Mouse (Mus musculus) hindbrain, embryonic 14.5 days (tissue): ENCODE measurements around the gene Slc4a2. TPM values are rescaled to one million over a fixed set of nuclear protein-coding genes. Genes with fewer than 3 reads are reported as not detected.

Source experiments
- ATAC-seq: fragments of 200-750 bp; cut with Nextera tagmentation; 2 replicates; pipeline ENCODE4 v1.8.0; 2017; ENCODE audit warnings: moderate number of reproducible peaks, mild to moderate bottlenecking, moderate TSS enrichment, moderate library complexity; ENCODE audit not compliant: low FRiP score
- DNase-seq: peaks from one replicate; pipeline ENCODE4 v3.0.0-alpha.2; 2015; ENCODE audit warnings: low spot score
- H3K27ac ChIP-seq: fragments of 300-500 bp; sonication (generic); 2 replicates; pipeline ENCODE4 v1.5.1; 2014; ENCODE audit warnings: mild to moderate bottlenecking, moderate library complexity
- H3K27me3 ChIP-seq: fragments of 300-500 bp; sonication (generic); 2 replicates; pipeline ENCODE4 v1.6.1; 2014; ENCODE audit warnings: mild to moderate bottlenecking, low read length, mixed read lengths; ENCODE audit not compliant: control insufficient read depth, insufficient read depth
- H3K36me3 ChIP-seq: fragments of 300-500 bp; sonication (generic); replicated peaks from 2 replicates; pipeline ENCODE4 v1.6.1; 2014; ENCODE audit not compliant: control insufficient read depth, insufficient read depth
- H3K4me1 ChIP-seq: fragments of 300-500 bp; sonication (generic); replicated peaks from 2 replicates; pipeline ENCODE4 v1.6.1; 2014; ENCODE audit warnings: antibody characterized with exemption, low read length, mixed read lengths; ENCODE audit not compliant: control insufficient read depth, insufficient read depth
- H3K4me2 ChIP-seq: fragments of 300-500 bp; sonication (generic); replicated peaks from 2 replicates; pipeline ENCODE4 v1.6.1; 2014; ENCODE audit warnings: mild to moderate bottlenecking, moderate library complexity
- H3K4me3 ChIP-seq: fragments of 300-500 bp; sonication (generic); replicated peaks from 2 replicates; pipeline ENCODE4 v1.5.1; 2014; ENCODE audit warnings: mild to moderate bottlenecking, low read length
- H3K9ac ChIP-seq: fragments of 300-500 bp; sonication (generic); 2 replicates; pipeline ENCODE4 v1.6.1; 2014
- H3K9me3 ChIP-seq: fragments of 300-500 bp; sonication (generic); 2 replicates; pipeline ENCODE4 v1.6.1; 2016; ENCODE audit warnings: low read length; ENCODE audit not compliant: control insufficient read depth
- WGBS: fragments of 180-500 bp; shearing (Covaris S2); extraction: QIAGEN DNeasy Blood & Tissue Kit; methylation state at CpG from one replicate; pipeline ENCODE4 v1.1.7; 2014; 5-methylcytosine and 5-hydroxymethylcytosine counted together
- polyA plus RNA-seq: library from polyadenylated mRNA; unstranded; fragments of >200 nt; fragmentation: Nextera tagmentation; extraction: Ambion mirVana; gene quantifications from 2 replicates; pipeline ENCODE4 v1.2.1, GENCODE M21; 2014

Slc4a2 gene
- polyA plus RNA-seq, 1 experiment from 2014 or later: 23.6 TPM

DNA sequence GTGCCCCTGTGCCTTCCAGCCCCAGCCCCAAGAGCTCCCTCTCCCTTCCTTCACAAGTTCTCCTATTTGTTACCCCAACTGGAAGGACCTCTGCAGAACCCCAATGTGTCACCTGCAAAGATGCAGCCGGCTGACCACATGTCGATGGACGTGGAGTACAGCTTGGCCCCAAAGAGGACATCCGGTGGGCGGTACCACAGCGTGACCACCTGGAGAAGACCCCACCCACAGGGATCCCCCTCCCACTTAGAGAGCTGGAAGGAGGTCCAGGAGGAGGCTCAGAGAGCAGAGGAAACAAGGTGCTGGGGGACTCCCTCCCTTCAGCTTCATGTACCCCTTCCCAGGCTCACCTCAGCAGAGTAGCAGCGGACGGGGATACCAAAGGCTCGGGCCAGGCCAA, 3.3 kb upstream of the Slc4a2 start:
- 89% methylated on average over 8 of the region's 9 CpGs for WGBS
- Histone ChIP-seq H3K36me3 (peaks cover 28% of the 10 kb centered on the region), H3K9ac (no peak overlapping the region), H3K4me1 (peaks cover 31% of the 10 kb centered on the region), H3K4me2 (no peak overlapping the region), H3K27me3 (no peaks in the 10 kb centered on the region), H3K27ac (no peak overlapping the region), H3K9me3 (no peaks in the 10 kb centered on the region), H3K4me3 (no peak overlapping the region)
- DNase-seq: no peak
- ATAC-seq: no peak

GRCm38 (mm10) chr5:24424004-24424781, 556 bp downstream of the Slc4a2 start:
- ATAC-seq: no peak

DNA sequence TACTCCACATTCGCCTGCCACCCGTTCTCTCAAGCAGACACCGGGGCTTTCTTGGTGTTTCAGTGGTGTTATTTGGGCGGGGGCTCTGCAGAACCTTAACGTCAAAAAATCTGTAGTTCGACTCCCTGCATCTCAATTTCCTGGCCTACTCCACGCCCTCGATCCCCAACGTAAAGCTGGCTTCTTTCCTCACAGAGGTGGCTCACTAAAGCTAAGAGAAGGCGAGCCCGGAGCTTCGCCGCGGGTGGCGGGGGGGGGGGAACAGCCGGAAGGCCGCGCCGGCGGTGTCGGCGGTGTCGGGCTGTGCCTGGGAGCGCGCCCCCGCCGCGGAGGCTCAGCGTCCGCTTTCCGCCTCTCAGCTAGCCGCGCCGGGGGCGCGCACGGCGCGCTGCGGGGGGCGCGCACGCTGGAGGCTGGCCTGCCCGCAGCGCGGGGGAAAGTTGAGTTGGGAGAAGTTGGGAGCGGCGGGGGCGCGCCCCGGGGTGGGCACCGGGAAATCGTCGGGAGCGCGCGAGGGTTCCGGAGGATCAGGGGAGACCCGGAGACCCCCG, 1.3 kb downstream of the Slc4a2 start:
- Histone ChIP-seq H3K4me1 (peaks cover 44% of the 10 kb centered on the region), H3K36me3 (peaks cover 11% of the 10 kb centered on the region), H3K9ac (peak overlapping the region; percentile 70), H3K27me3 (no peaks in the 10 kb centered on the region; the same call in 1 of the 2 replicates), H3K27ac (peak overlapping the region; percentile 87), H3K4me3 (peak overlapping the region; percentile 49), H3K4me2 (peak overlapping the region; percentile 77), H3K9me3 (no peaks in the 10 kb centered on the region)
- under 1% methylated on average over 58 of the region's 60 CpGs for WGBS
- no peak for ATAC-seq
- peak; percentile 84 for DNase-seq

More at GRCm38 (mm10) chr5:24424004-24424781, 556 bp downstream of the Slc4a2 start:
- peak overlapping the region; percentile 70 for H3K9ac ChIP-seq
- peaks cover 17% of the 10 kb centered on the region for H3K36me3 ChIP-seq
- peaks cover 44% of the 10 kb centered on the region for H3K4me1 ChIP-seq
- H3K9me3 ChIP-seq: no peaks in the 10 kb centered on the region
- no peaks in the 10 kb centered on the region; the same call in 1 of the 2 replicates for H3K27me3 ChIP-seq
- DNase-seq: no peak
- peak overlapping the region; percentile 87 for H3K27ac ChIP-seq
- peak overlapping the region; percentile 49 for H3K4me3 ChIP-seq
- peak overlapping the region; percentile 77 for H3K4me2 ChIP-seq
- 16% methylated on average over 21 of the region's 21 CpGs for WGBS

- peaks cover 9% of the 10 kb centered on the region; the same call in 1 of the 2 replicates for H3K36me3 ChIP-seq
- H3K27me3 ChIP-seq: no peaks in the 10 kb centered on the region; the same call in 1 of the 2 replicates
- DNase-seq (no peak), ATAC-seq (no peak)
- H3K9me3 ChIP-seq: no peaks in the 10 kb centered on the region
- H3K27ac ChIP-seq: peak overlapping the region; percentile 3; the same call in 1 of the 2 replicates
- H3K4me1 ChIP-seq: peaks cover 44% of the 10 kb centered on the region
- peak overlapping the region; percentile 49 for H3K4me3 ChIP-seq
- H3K4me2 ChIP-seq: peak overlapping the region; percentile 77
- 0% methylated on average over 28 of the region's 30 CpGs for WGBS
- peak overlapping the region; percentile 70 for H3K9ac ChIP-seq
Measured at GRCm38 (mm10) chr5:24425421-24426036, 1.9 kb downstream of the Slc4a2 start.

GRCm38 (mm10) chr5:24426037-24426432, 2.4 kb downstream of the Slc4a2 start:
- no peak for DNase-seq
- no peaks in the 10 kb centered on the region; the same call in 1 of the 2 replicates for H3K27me3 ChIP-seq
- H3K9ac ChIP-seq: peak overlapping the region; percentile 70
- no peak for ATAC-seq
- peaks cover 10% of the 10 kb centered on the region for H3K36me3 ChIP-seq
- peaks cover 44% of the 10 kb centered on the region for H3K4me1 ChIP-seq
- H3K9me3 ChIP-seq: no peaks in the 10 kb centered on the region
- peak overlapping the region; percentile 49 for H3K4me3 ChIP-seq
- WGBS: under 1% methylated on average over 10 of the region's 10 CpGs
- H3K4me2 ChIP-seq: peak overlapping the region; percentile 77
- H3K27ac ChIP-seq: peak overlapping the region; percentile 3; the same call in 1 of the 2 replicates

GRCm38 (mm10) chr5:24426556-24427284, 3.1 kb downstream of the Slc4a2 start:
- H3K4me1 ChIP-seq: peaks cover 44% of the 10 kb centered on the region

DNA sequence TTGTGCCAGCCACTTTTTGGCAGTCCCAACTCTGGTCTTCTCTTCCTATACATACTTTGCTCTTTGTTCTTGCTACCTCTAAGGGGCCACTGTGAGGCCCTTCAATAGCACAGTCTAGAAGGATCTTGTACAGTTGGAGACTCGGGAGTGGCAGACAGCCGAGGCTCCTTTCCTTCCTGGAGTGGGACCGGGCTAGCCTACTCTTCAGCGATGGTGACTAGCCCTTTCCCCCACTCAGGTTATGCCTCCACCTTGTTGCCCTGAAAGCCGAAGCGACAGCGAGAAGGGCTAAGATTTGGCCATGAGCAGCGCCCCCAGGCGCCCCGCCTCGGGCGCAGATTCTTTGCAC, 3.6 kb downstream of the Slc4a2 start:
- Histone ChIP-seq H3K4me2 (peak overlapping the region; percentile 77; the same call in 1 of the 2 replicates), H3K36me3 (peaks cover 22% of the 10 kb centered on the region), H3K9me3 (no peaks in the 10 kb centered on the region), H3K4me3 (no peak overlapping the region), H3K27ac (no peak overlapping the region), H3K4me1 (peaks cover 39% of the 10 kb centered on the region), H3K9ac (no peak overlapping the region), H3K27me3 (no peaks in the 10 kb centered on the region; the same call in 1 of the 2 replicates)
- DNase-seq (no peak), ATAC-seq (no peak)
- WGBS: 14% methylated on average over 12 of the region's 12 CpGs

More at GRCm38 (mm10) chr5:24426556-24427284, 3.1 kb downstream of the Slc4a2 start:
- no peaks in the 10 kb centered on the region for H3K9me3 ChIP-seq
- WGBS: 16% methylated on average over 9 of the region's 9 CpGs
- DNase-seq (no peak), ATAC-seq (no peak)
- peak overlapping the region; percentile 77 for H3K4me2 ChIP-seq
- peak overlapping the region; percentile 49; the same call in 1 of the 2 replicates for H3K4me3 ChIP-seq
- no peak overlapping the region for H3K27ac ChIP-seq
- H3K27me3 ChIP-seq: no peaks in the 10 kb centered on the region; the same call in 1 of the 2 replicates
- peaks cover 17% of the 10 kb centered on the region for H3K36me3 ChIP-seq
- H3K9ac ChIP-seq: 0 out of 2 replicates have a peak overlapping the region, but pooled peaks have one; percentile 70

DNA sequence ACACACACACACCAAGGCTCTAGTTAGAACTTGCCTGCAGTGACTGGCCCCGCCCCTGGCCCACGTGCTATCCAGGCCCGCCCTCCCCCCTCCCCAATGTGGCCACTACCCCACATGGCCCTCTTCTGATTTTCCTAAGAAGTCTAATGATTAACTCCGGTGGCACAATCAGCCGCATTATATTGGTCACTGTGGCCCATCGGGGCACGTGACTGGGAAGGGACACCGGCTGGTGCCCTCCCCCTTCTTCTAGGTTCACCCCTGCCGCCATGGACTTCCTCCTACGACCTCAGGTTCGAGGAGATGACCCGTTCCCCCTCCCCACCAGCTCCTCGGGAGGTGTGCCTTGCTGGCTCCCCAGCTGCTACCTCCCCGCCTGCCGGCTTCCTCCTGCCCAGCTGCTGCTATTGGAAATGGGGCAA, 4.4 kb downstream of the Slc4a2 start:
- H3K27me3 ChIP-seq: no peaks in the 10 kb centered on the region; the same call in 1 of the 2 replicates
- H3K4me1 ChIP-seq: peaks cover 32% of the 10 kb centered on the region
- no peak overlapping the region for H3K27ac ChIP-seq
- ATAC-seq (no peak), DNase-seq (no peak)
- H3K4me3 ChIP-seq: no peak overlapping the region
- 0 out of 2 replicates have a peak overlapping the region, but pooled peaks have one; percentile 5 for H3K9ac ChIP-seq
- WGBS: 8% methylated on average over 15 of the region's 15 CpGs
- peak overlapping the region; percentile 77; the same call in 1 of the 2 replicates for H3K4me2 ChIP-seq
- no peaks in the 10 kb centered on the region for H3K9me3 ChIP-seq
- peaks cover 29% of the 10 kb centered on the region for H3K36me3 ChIP-seq
